Mouse (Mus musculus): ENCODE measurements around the gene Tmeff2. TPM values are rescaled to one million over a fixed set of nuclear protein-coding genes. Genes with fewer than 3 reads are reported as not detected.

Gene Tmeff2
- polyA plus RNA-seq, 1 experiment: 0.69 TPM

- Histone ChIP-seq H3K27ac (ENCODE audit: control insufficient read depth, insufficient read depth, low read depth, low read length) (no peak overlapping the region), H3K4me3 (ENCODE audit: control insufficient read depth, low read depth, low read length) (no peak overlapping the region), H3K4me1 (ENCODE audit: control insufficient read depth, insufficient read depth, low read length) (no peaks in the 10 kb centered on the region), H3K27me3 (ENCODE audit: control insufficient read depth, insufficient read depth, low read length) (no peaks in the 10 kb centered on the region), H3K36me3 (ENCODE audit: control insufficient read depth, insufficient read depth, low read length) (no peaks in the 10 kb centered on the region)
- no peak for TF ChIP-seq CTCF (IDR thresholded peaks at IDR 0.05; ENCODE audit: control insufficient read depth, insufficient read depth, insufficient replicate concordance, low read depth, low read length)
Observed at GRCm38 (mm10) chr1:51064549-51064948, 164.1 kb downstream of the Tmeff2 start.

- no peak overlapping the region for H3K27ac ChIP-seq (ENCODE audit: control insufficient read depth, insufficient read depth, low read depth, low read length)
- TF ChIP-seq CTCF (IDR thresholded peaks at IDR 0.05; ENCODE audit: control insufficient read depth, insufficient read depth, insufficient replicate concordance, low read depth, low read length) (no peak), POLR2A (IDR thresholded peaks at IDR 0.05; ENCODE audit: control insufficient read depth, low read depth, low read length) (no peak)
- H3K4me1 ChIP-seq (ENCODE audit: control insufficient read depth, insufficient read depth, low read length): no peaks in the 10 kb centered on the region
- no peak overlapping the region for H3K4me3 ChIP-seq (ENCODE audit: control insufficient read depth, low read depth, low read length)
- no peaks in the 10 kb centered on the region for H3K27me3 ChIP-seq (ENCODE audit: control insufficient read depth, insufficient read depth, low read length)
- no peaks in the 10 kb centered on the region for H3K36me3 ChIP-seq (ENCODE audit: control insufficient read depth, insufficient read depth, low read length)
Observed at GRCm38 (mm10) chr1:51065652-51066051, 165.2 kb downstream of the Tmeff2 start.

- H3K36me3 ChIP-seq (ENCODE audit: control insufficient read depth, insufficient read depth, low read length): no peaks in the 10 kb centered on the region
- no peak overlapping the region for H3K27ac ChIP-seq (ENCODE audit: control insufficient read depth, insufficient read depth, low read depth, low read length)
- TF ChIP-seq CTCF (IDR thresholded peaks at IDR 0.05; ENCODE audit: control insufficient read depth, insufficient read depth, insufficient replicate concordance, low read depth, low read length) (no peak), POLR2A (IDR thresholded peaks at IDR 0.05; ENCODE audit: control insufficient read depth, low read depth, low read length) (no peak)
- H3K4me1 ChIP-seq (ENCODE audit: control insufficient read depth, insufficient read depth, low read length): no peaks in the 10 kb centered on the region
- H3K4me3 ChIP-seq (ENCODE audit: control insufficient read depth, low read depth, low read length): no peak overlapping the region
- no peaks in the 10 kb centered on the region for H3K27me3 ChIP-seq (ENCODE audit: control insufficient read depth, insufficient read depth, low read length)
Observed at GRCm38 (mm10) chr1:51068814-51069213, 168.4 kb downstream of the Tmeff2 start.

- Histone ChIP-seq H3K4me1 (ENCODE audit: control insufficient read depth, insufficient read depth, low read length) (no peaks in the 10 kb centered on the region), H3K36me3 (ENCODE audit: control insufficient read depth, insufficient read depth, low read length) (no peaks in the 10 kb centered on the region)
Observed at GRCm38 (mm10) chr1:51069288-51069687, 168.8 kb downstream of the Tmeff2 start.

GRCm38 (mm10) chr1:51074076-51074475 lies 173.6 kb downstream of the Tmeff2 start:
- H3K4me1 ChIP-seq (ENCODE audit: control insufficient read depth, insufficient read depth, low read length): no peaks in the 10 kb centered on the region
- H3K27ac ChIP-seq (ENCODE audit: control insufficient read depth, insufficient read depth, low read depth, low read length): no peak overlapping the region
- no peak for TF ChIP-seq CTCF (IDR thresholded peaks at IDR 0.05; ENCODE audit: control insufficient read depth, insufficient read depth, insufficient replicate concordance, low read depth, low read length)
- TF ChIP-seq POLR2A (IDR thresholded peaks at IDR 0.05; ENCODE audit: control insufficient read depth, low read depth, low read length): no peak
- no peaks in the 10 kb centered on the region for H3K36me3 ChIP-seq (ENCODE audit: control insufficient read depth, insufficient read depth, low read length)
- H3K4me3 ChIP-seq (ENCODE audit: control insufficient read depth, low read depth, low read length): no peak overlapping the region
- no peaks in the 10 kb centered on the region for H3K27me3 ChIP-seq (ENCODE audit: control insufficient read depth, insufficient read depth, low read length)

More at GRCm38 (mm10) chr1:51069288-51069687, 168.8 kb downstream of the Tmeff2 start:
- Histone ChIP-seq H3K27me3 (ENCODE audit: control insufficient read depth, insufficient read depth, low read length) (no peaks in the 10 kb centered on the region), H3K4me3 (ENCODE audit: control insufficient read depth, low read depth, low read length) (no peak overlapping the region), H3K27ac (ENCODE audit: control insufficient read depth, insufficient read depth, low read depth, low read length) (no peak overlapping the region)
- TF ChIP-seq CTCF (IDR thresholded peaks at IDR 0.05; ENCODE audit: control insufficient read depth, insufficient read depth, insufficient replicate concordance, low read depth, low read length): no peak
- TF ChIP-seq POLR2A (IDR thresholded peaks at IDR 0.05; ENCODE audit: control insufficient read depth, low read depth, low read length): no peak

- Histone ChIP-seq H3K27ac (ENCODE audit: control insufficient read depth, insufficient read depth, low read depth, low read length) (no peak overlapping the region), H3K27me3 (ENCODE audit: control insufficient read depth, insufficient read depth, low read length) (no peaks in the 10 kb centered on the region), H3K4me3 (ENCODE audit: control insufficient read depth, low read depth, low read length) (no peak overlapping the region), H3K4me1 (ENCODE audit: control insufficient read depth, insufficient read depth, low read length) (no peaks in the 10 kb centered on the region), H3K36me3 (ENCODE audit: control insufficient read depth, insufficient read depth, low read length) (no peaks in the 10 kb centered on the region)
- TF ChIP-seq POLR2A (IDR thresholded peaks at IDR 0.05; ENCODE audit: control insufficient read depth, low read depth, low read length): no peak
- no peak for TF ChIP-seq CTCF (IDR thresholded peaks at IDR 0.05; ENCODE audit: control insufficient read depth, insufficient read depth, insufficient replicate concordance, low read depth, low read length)
Observed at GRCm38 (mm10) chr1:51075785-51076771, 175.6 kb downstream of the Tmeff2 start.

- Histone ChIP-seq H3K36me3 (ENCODE audit: control insufficient read depth, insufficient read depth, low read length) (no peaks in the 10 kb centered on the region), H3K4me3 (ENCODE audit: control insufficient read depth, low read depth, low read length) (no peak overlapping the region), H3K27ac (ENCODE audit: control insufficient read depth, insufficient read depth, low read depth, low read length) (no peak overlapping the region), H3K27me3 (ENCODE audit: control insufficient read depth, insufficient read depth, low read length) (no peaks in the 10 kb centered on the region), H3K4me1 (ENCODE audit: control insufficient read depth, insufficient read depth, low read length) (no peaks in the 10 kb centered on the region)
- TF ChIP-seq CTCF (IDR thresholded peaks at IDR 0.05; ENCODE audit: control insufficient read depth, insufficient read depth, insufficient replicate concordance, low read depth, low read length) (no peak), POLR2A (IDR thresholded peaks at IDR 0.05; ENCODE audit: control insufficient read depth, low read depth, low read length) (no peak)
Observed at GRCm38 (mm10) chr1:51088921-51089320, 188.5 kb downstream of the Tmeff2 start.
